Mouse (Mus musculus) right cerebral cortex, adult 2 months (tissue): ENCODE measurements around the gene Epha4.

ENCODE experiments used
- DNase-seq, 2 experiments: peaks; one replicate each; pipeline ENCODE4 v3.0.0; 2021 to 2022; ENCODE audit warnings: low spot score in 2 of 2

The Epha4 gene

DNA sequence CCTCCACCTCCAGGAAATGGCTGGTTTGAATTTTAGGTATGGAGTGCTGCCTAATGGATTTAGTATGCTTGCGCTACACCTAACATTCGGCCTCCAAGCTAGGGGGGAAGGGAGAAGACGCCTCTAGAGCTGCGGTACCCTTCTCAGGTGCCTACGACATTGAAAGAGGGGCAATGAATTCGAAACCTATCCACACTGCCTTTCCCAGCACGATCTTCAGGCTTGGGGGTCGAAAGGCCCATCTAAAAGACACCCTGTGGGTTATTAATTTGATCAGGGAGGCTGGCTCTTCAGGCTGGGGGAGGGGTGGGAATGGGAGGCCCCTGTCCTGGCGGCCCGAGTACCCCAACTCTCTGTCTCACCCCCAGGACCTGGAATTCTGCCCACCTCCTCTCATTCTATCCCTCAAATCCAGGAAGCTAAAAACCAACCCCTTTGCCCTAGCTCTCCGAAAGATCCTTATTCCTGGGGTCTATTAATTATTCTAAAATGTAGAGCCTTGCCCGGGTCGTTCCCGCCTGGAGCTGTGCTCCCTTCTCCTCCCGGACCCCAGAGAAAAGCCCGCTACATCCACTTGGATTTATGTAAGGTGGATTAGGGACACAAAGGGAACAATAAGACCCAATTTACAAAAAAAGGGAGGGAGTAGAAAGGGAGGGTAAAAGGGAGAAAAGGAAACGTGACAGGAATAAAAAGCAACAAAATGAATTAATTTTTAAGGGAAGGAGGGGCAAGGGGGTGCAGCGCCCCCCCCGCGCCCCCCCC lies 2.3 kb downstream of the Epha4 start:
- no peak for DNase-seq

DNA sequence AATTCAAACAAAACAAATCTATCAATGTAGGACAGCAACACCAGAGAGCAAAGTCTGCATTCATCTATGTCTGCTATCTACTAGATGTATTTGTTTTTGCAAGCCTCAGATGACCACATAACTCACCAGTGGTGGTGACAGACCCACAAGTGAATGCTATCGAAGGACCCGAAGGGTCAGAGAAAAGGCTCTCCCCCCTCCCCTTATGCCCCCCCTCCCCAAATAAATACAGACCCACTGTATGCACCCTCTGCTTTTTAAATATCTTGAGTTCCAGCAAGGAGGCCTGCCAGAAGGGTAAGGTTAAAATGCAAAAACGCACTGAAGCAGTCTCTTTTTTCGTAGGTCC lies 2.9 kb downstream of the Epha4 start:
- no peak for DNase-seq

DNA sequence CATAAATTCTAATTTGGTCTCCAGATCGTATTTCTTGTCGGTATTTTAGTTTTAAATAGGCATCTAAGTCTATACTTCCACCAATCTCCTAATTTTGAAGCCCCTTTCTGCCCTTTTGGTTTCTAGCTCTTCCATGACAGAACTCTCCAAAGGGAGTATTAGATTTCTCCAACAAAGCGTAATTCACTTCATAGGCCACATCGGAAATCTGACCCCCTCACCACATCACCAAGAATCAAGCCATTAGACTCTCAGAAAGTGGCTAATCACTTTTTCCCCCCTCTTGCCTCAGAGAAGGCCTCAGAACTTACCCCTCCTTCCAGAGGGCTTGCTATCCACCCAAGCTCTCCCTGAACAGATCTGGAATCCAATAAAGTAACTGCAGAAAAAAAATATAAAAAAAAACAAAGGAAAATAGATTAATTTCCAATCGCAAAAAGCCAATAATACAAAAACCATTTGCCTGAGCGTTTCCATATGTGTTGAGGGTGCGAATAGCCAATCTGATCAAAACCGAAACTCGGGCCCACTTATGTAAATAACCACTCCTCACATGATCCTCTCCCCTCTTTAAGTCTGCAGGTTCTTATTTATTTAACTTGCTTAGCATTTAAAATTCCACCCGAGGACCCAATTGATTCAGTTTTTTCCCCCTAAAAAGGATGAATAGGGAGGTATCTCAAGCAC lies 3.4 kb downstream of the Epha4 start:
- no peak for DNase-seq

DNA sequence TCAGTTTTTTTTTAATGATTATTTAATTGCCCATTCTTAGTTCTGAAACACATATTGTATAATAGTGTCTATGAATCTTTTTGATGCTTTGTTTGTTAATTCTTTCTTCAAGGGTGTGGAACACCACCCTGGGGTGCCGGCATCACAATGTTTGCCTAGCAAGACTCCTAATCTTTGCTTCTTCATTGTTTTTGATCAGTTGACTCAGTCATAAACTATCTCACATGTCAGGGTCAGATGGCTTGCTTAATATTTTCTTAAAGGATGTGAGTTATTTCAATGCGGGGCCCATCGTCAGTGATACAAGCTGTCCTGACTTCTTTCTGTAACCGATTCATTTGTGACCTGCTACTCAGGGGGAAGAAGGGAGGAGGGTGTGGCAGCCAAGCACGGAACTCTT lies 4.3 kb downstream of the Epha4 start:
- no peak for DNase-seq

DNA sequence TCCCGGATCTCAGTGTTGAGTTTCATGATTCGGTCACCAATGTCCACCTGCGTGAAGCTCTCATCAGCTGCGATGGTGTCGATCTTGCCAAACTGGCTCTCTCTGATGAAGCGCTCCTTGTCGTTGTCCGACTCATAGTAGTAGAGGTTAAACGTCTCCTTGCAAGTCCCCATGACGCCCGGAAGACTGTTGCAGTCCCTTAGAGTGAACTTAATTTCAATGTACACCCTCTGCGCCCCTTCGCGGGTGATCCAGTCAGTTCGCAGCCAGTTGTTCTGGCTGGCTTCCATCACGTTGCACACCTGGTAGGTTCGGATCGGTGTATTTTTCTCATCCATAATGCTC lies 8.1 kb downstream of the Epha4 start:
- no peak for DNase-seq

DNA sequence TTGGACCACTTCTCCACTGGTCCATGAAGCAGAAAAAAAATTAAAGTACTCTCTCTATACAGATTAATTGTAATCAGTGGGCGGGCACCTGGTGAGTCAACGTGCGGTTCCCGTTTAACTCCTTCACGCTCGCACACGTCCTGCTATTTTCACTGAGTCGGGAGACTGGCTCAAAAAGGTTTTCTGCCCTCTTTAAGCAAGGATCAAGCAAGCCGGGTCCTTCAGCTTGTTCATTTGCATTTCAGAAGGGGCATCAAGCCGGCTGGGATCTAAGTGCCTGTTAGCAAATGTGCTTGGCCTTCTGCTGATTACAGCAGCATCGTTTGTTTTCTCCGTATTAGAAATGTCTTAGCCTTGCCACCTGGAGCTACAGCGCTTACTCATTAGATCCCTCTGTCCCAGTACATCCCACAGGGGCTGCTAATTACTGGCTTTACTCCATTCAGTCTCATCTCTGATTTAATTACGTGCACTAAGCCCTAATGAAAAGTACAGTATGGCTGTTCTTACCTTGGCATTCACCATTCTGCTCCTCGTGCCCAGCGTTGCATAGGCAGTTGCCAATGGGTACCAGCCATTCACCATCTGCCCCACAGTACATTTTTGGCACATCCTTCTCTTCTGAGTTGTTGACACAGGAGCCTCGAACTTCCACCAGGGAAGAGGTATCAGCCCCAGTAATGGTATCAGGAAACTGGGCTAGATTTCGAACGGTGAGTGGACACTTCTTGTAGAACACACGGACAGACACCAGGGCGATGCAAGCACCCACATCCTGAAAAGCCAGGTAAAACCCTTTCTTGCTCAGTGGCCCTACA lies 8.6 kb downstream of the Epha4 start:
- no peak for DNase-seq

DNA sequence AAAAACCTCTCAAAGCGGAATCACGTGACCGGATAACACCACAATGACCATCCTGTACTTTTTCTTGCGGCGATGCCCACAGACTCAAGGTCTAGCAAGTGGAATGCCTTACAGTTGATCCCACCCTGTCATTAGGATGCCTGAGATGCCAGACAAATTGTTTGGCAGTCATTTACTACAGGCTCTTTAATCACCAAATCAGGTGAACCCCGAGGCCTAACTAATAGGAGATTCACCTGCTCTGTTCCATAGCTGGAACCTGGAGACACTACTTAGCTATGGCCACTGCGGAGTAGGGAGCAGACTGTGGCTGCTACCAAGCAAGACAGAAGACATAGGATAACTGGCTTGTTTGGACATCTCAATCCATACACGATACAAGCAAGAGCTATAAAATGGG lies 9.6 kb downstream of the Epha4 start:
- DNase-seq: no peak

DNA sequence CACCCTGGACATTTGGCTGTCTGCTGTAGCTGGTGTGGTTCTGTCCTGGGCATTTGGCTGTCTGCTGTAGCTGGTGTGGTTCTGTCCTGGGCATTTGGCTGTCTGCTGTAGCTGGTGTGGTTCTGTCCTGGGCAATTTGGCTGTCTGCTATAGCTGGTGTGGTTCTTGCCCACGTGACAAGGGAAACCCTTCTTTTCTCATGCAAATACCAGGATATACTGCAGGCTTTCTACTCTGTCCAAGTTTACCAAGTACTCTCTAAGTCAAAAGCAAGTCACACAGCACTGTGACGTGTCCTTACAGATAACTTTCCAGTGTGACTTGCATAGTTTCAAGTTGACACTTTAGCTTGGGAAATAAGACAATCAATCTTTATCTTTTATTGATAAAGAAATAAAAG lies 10.1 kb downstream of the Epha4 start:
- DNase-seq: no peak

DNA sequence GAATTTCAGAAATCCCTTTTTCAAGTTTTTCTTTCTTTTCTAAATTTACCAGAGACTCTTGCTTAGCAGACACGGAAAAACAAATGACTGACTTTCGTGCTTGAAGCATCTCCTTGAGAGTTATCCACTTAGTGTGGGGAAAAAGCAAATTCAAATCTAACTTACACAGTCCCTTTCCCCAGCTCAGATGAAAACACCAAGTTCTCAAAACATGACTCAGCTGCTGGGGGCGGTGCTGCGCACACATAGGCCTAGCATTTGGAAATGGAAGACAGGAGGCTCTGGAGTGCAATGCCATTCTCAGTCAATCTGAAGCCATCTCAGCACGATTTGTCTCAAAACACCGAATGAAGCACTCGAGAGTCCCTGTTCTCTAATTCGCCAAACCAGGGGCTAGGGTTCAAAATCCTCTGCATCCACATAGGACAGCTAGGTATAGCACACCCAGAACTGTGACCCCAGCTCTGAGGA lies 11.1 kb downstream of the Epha4 start:
- DNase-seq: peak; percentile 72 to 73

DNA sequence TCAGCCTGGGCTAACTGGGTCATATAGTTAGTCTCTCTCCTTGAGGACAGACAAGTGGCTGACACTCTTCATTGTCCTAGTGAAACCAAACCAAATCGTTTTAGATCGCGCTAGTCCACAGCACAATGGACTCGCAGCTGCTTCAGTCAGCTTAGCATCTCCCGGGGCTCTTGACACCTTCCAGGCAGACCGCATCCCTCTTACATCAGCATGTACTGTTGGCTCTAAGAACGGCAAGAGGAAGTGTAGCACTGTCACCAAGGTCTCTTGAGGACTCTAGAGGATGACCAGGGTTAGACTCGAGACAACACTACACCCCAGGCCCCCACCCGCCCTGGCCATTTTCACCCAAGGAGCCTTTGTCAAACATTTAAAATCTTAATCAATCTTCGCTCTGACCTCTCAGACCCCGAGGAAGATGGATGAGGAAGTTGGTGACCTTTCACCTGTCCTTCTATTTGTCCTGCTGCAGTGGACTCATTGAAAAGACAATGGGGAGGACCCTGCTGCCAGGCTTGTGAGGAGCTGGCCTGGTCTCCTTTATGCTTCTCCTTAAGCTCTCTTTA lies 12.3 kb downstream of the Epha4 start:
- DNase-seq: no peak

DNA sequence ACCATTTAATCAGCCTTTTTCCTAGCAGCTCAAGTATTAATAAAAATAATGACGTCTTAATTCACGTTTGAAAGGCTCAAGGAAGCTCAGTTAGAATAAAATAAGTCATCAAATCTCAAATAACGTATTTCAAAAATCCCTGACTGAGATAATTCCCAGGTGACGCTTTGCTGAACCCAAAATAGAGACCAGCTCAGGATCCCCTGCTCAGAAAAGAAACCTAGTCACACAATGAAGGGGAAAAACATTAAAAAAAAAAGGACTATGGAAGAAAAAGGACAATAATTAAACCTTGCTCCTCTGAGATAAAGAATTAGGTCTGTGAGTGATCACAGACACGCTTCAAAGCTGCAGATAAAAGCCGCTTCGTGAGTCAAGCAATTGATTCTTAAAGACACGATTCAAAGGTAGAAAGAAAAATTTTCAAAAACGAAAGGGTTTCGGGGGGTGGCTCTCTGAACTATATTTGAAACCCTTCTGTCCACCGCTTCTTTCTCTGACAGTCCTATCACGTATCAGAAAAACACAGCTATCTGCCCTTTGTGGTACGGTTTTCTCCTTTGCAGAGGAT lies 13.4 kb downstream of the Epha4 start:
- DNase-seq: no peak

DNA sequence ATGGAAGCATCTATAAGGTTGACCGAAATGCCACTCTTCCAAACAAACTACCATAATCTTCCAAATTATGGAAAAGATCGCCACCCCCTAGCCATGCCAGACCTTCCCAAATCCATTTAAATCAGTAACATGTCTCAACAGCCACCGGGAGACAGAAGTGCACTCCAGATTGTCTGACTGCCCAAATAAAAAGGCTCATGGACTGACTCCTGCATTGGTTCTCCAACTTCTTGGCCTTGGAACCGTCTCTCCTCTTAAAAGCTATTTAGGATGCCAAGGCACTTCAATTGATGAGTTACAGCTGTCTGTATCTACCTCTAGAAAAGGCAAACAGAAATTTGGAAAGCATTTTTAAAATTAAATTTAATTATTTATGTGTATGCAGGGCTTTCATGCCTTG lies 17.4 kb downstream of the Epha4 start:
- DNase-seq: no peak

DNA sequence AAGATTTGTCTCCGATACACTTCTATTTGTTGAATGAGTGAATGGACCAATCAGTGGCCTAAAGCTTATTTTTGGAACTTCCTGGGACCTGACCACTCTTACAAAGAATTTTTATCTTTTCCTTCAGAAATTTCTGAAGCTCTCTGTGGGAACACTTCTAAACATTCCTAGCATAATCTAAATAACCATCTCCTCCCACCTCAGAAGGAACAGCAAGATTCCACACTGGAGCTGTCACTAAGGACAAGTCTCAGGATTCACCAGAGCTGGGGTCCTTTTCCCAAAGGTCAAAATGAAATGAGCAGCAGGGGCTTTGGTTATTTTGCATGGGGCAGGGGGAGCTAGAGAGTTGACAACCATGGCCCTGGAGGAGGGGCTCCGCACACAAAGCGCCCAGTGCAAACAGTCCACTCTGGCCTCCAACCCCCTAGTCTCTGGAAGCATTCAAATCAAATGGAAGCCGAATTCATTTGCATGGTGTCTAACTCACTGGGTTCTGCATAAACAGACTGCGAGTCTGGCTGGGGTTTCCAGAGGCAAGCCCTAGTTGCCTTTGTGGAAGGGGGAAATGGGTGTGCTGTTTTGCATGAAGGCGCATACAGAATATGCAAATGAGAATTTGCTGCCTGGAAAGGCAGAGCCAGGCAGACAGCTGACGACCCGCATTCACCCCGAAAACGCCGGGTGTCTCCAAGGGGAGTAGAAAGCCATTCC lies 18.3 kb downstream of the Epha4 start:
- no peak for DNase-seq

DNA sequence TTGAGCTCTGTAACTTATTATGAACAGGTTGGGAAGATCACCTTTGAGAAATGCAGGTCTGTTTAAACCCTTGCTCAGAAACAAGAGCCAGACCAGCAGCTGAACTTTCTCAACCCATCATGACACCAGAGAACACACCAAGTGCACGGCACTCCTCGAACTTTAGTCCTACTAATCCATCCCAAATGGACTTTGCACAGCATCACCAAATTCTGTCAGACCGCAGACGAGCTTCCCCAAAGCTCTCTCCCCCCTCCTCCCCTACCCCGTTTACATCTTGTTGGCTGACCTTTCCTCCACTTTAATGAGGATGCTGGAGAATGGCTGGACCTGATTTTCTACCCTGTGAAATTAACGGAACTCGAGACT lies 19.1 kb downstream of the Epha4 start:
- no peak for DNase-seq

DNA sequence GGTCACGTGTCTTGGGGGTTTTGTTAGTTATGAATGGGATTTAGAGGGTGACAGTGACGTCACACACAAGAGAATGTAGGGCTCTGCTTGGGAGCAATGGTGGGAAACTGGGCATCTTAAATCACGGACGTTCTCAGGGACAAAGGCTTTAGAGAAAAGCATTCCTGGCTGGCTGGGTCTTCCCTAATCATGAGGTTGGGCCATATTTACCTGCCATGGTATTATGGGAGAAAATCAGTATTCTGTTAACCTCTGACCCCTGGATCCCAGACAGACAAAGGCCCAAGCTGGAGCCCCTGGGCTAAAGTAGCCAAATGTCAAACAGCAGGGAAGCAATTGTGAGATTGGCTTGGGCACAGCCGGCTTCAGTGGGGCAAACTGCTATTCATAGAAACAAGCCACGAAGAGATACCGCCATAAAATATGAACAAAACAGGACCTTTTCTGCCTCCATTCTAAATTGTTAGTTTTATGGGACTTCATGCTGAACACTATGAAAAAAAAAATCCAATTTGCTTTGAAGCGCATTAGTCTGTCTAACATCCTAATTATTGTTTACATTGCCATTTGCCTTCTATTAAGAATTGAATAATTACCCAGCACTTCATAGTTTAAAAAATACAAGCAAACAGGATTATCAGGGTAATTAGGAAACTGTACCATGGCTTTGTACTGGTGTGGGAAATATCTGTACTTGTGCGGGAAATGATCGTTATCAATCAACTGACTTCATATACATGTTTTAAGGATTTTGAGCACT lies 19.7 kb downstream of the Epha4 start:
- no peak for DNase-seq

DNA sequence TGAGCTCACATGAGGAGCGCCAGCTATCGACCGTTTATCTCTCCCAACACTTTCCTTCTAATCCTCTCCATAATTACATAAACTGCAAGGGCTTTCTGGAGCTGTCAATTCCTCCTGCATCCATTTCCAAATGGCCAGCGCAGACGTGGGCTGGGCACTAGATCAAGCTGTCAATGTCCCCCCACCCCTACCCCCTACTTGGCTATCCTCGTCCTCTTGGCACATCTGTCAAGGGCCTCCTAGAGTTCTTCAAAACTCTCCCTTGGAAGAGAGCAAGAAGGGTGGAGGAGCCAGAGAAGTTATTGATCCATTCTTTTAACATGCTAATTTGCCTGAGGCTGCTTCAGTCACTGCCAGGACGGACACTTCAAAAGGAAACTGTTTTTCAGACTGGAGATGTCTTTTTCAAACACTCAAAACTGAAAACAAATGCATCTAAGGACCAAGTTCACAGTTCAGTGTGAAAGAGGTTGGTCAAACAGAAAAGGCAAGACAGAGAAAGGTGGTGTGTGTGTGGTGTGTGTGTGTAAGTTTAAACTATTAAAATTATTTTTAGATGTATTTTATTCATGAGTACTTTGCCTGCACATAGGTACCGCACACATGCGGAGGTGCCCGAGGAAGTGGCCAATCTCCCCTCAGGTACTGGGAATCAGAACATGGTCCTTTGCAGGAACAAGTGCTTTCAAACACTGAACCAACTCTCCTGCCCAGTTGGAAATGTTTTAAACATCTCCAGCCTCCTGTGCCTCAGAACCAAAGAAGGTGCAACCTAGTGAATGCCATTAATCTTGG lies 20.9 kb downstream of the Epha4 start:
- DNase-seq: no peak

DNA sequence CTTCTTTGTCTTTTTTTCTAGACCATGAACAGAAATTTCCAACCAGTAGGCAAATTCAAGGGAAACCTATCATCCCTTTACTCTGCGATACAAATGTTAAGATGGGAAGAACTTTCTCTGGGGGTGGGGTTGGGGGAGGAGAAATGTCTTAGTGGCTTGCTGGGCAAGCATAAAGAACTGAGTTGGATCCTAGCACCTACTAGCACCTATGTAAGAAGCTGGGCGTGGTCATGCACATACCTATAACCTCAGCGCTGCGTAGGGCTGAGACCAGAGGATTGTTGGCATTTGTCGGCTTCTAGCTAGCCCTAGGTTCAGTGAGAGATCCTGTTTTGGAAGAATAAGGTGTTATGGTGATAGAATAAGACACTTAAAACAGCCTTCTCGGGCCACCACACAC lies 24.7 kb downstream of the Epha4 start:
- no peak for DNase-seq

DNA sequence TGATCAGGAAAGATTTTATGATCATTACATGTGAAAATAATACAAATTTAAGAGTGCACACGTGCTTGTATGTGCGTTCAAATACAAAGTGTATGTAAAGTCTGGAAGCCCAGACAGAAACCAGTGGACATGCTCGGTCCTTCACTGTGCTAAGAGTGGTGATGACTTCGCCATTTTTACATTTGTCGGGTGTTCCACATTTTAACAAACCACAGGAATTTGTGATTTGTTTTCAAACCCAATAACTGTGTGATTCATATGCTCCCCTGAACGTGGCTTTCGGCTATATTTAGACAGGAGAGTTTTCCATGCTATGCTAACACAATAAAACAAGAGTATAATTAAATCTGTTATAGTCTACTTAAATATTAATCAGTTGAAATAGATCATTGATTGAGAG lies 25.5 kb downstream of the Epha4 start:
- DNase-seq: no peak

DNA sequence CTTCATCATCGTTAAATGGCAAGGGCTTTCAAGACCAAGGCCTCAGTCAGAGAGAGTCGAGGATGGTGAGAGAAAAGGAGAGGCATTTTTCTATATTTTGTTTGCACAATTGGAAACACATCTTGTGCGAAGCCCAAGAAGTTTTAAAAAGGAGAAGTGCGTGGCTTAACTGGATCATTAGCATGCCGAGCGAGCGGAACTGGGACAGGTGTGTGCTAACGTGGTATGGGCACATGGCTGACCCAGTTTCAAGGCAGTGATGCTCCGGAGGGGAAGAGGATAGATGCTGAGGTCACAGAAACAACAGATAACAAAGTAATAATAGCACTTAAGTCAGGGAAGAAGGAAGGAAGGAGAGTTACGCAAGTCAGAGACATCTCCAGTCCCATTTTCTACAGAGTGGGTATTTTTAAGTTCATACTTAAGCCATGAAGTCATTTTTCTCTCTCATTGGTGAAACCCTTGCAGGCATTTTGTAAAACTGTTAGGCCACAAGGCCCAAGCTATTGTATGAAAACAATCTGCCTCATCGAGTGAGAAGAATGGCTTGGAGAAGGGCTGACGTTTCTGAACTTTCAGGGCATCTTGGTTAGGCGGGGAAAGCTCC lies 26.9 kb downstream of the Epha4 start:
- DNase-seq: no peak
